Mouse (Mus musculus): ENCODE results near the gene Lrrc27. TPM values are rescaled to one million over a fixed set of nuclear protein-coding genes. Genes with fewer than 3 reads are reported as not detected.

Gene Lrrc27
- total and polyA plus RNA-seq, 3 experiments: 0.54 to 1.3 TPM; not detected in 1

DNA sequence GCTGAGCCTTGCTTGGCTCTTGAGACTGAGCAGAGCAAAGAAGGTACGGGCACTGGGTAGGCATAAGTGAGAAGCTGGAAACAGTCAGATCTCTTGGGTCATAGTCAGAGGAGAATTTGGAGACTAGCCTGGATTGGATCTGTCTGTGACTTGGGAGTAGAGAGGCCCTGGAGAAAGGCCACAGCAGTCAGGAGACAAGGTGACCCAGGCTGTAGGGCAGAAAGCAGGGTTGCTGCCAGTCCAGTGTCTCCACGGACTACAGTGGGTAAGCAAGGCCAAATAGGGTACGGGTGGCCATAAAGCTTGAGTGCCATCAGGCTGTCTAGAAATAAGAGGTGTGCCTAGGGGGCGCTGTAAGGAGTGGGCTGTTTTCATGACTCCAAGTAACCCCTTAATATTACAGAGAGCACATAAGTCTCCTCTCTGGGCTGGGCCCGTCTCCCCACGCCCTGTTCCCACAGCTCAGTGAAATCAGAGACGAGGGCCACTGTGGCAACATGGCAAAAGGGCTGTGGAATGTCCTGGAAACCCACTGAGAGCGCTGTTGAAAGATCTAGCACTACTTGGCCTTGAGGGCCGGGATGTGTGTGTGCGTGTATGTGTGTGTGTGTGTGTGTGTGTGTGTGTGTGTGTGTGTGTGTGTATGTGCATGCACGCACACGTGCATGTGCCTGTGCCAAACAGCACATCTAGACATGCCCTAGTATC lies 23.0 kb downstream of the Lrrc27 start:
- DNase-seq (ENCODE audit: low read depth, low spot score): no peak
- no peak for TF ChIP-seq RAD21 (IDR thresholded peaks at IDR 0.05; ENCODE audit: low read depth, low read length)
- no peak overlapping the region for H3K9ac ChIP-seq (ENCODE audit: control insufficient read depth, low read depth, low read length, poor library complexity, severe bottlenecking)
- H3K27ac ChIP-seq (ENCODE audit: control insufficient read depth, low read depth, low read length): no peak overlapping the region
- no peaks in the 10 kb centered on the region for H3K9me3 ChIP-seq (replicated peaks; ENCODE audit: insufficient read depth, low read length)
- no peaks in the 10 kb centered on the region for H3K79me2 ChIP-seq (ENCODE audit: control insufficient read depth, insufficient read depth, low read length, poor library complexity)
- peaks cover 2 to 7% of the 10 kb centered on the region in 2 experiments; a peak in 3 of 4 replicates for H3K4me1 ChIP-seq (ENCODE audit: control insufficient read depth in 1 of 2, insufficient read depth in 2 of 2, low read length in 2 of 2)
- no peaks in the 10 kb centered on the region for H3K27me3 ChIP-seq (ENCODE audit: control insufficient read depth in 1 of 2, insufficient read depth in 2 of 2, low read length in 2 of 2)
- no peak overlapping the region for H3K4me3 ChIP-seq (ENCODE audit: control insufficient read depth in 1 of 2, insufficient read depth in 1 of 2, low read depth in 2 of 2, low read length in 2 of 2)
- H3K36me3 ChIP-seq (ENCODE audit: control insufficient read depth in 1 of 2, insufficient read depth in 2 of 2, low read length in 2 of 2): 0 out of 4 replicates have a peak, but pooled peaks cover 0 to 3% of the 10 kb centered on the region in 2 experiments

- no peak overlapping the region for H3K4me3 ChIP-seq (ENCODE audit: control insufficient read depth in 1 of 2, insufficient read depth in 1 of 2, low read depth in 2 of 2, low read length in 2 of 2)
- H3K4me1 ChIP-seq (ENCODE audit: control insufficient read depth in 1 of 2, insufficient read depth in 2 of 2, low read length in 2 of 2): peaks cover 2 to 7% of the 10 kb centered on the region in 2 experiments; a peak in 3 of 4 replicates
Observed at GRCm38 (mm10) chr7:139239432-139239831, 26.6 kb downstream of the Lrrc27 start.

GRCm38 (mm10) chr7:139246086-139246485 lies 33.3 kb downstream of the Lrrc27 start:
- H3K9me3 ChIP-seq (replicated peaks; ENCODE audit: insufficient read depth, low read length): no peaks in the 10 kb centered on the region
- H3K4me1 ChIP-seq (ENCODE audit: control insufficient read depth in 1 of 2, insufficient read depth in 2 of 2, low read length in 2 of 2): peaks cover 4 to 12% of the 10 kb centered on the region in 2 experiments; a peak in 3 of 4 replicates
- H3K27me3 ChIP-seq (ENCODE audit: control insufficient read depth in 1 of 2, insufficient read depth in 2 of 2, low read length in 2 of 2): no peaks in the 10 kb centered on the region; a peak in 2 of 4 replicates
- H3K9ac ChIP-seq (ENCODE audit: control insufficient read depth, low read depth, low read length, poor library complexity, severe bottlenecking): no peak overlapping the region
- TF ChIP-seq GATA1 (IDR thresholded peaks at IDR 0.05; ENCODE audit: low read depth, low read length) (no peak), RCOR1 (IDR thresholded peaks at IDR 0.05; ENCODE audit: low read depth, low read length) (no peak), POLR2AphosphoS5 (IDR thresholded peaks at IDR 0.05; ENCODE audit: borderline replicate concordance, low read depth, low read length) (no peak), ZNF384 (IDR thresholded peaks at IDR 0.05; ENCODE audit: low read depth, low read length) (no peak), E2F4 (IDR thresholded peaks at IDR 0.05; ENCODE audit: borderline replicate concordance, low read depth, low read length) (no peak), MAZ (IDR thresholded peaks at IDR 0.05; ENCODE audit: low read depth, low read length) (no peak), MAX (IDR thresholded peaks at IDR 0.05; ENCODE audit: low read length) (no peak), RAD21 (IDR thresholded peaks at IDR 0.05; ENCODE audit: low read depth, low read length) (no peak), MYC (IDR thresholded peaks at IDR 0.05; ENCODE audit: low read depth, low read length) (no peak), USF2 (IDR thresholded peaks at IDR 0.05; ENCODE audit: borderline replicate concordance in 1 of 2, insufficient read depth in 1 of 2, low read depth in 1 of 2, low read length in 2 of 2) (no peak), TCF12 (IDR thresholded peaks at IDR 0.05; ENCODE audit: low read depth, low read length) (no peak), ZKSCAN1 (IDR thresholded peaks at IDR 0.05; ENCODE audit: low read depth, low read length) (no peak), MYB (IDR thresholded peaks at IDR 0.05; ENCODE audit: low read depth, low read length) (no peak), NELFE (IDR thresholded peaks at IDR 0.05; ENCODE audit: low read depth, low read length) (no peak), EP300 (IDR thresholded peaks at IDR 0.05; ENCODE audit: low read depth in 1 of 2, low read length in 2 of 2) (no peak)
- no peak overlapping the region for H3K4me3 ChIP-seq (ENCODE audit: control insufficient read depth in 1 of 2, insufficient read depth in 1 of 2, low read depth in 2 of 2, low read length in 2 of 2)
- H3K79me2 ChIP-seq (ENCODE audit: control insufficient read depth, insufficient read depth, low read length, poor library complexity): peaks cover 7% of the 10 kb centered on the region; the same call in 1 of the 2 replicates
- H3K36me3 ChIP-seq (ENCODE audit: control insufficient read depth in 1 of 2, insufficient read depth in 2 of 2, low read length in 2 of 2): 0 out of 4 replicates have a peak, but pooled peaks cover 0 to 3% of the 10 kb centered on the region in 2 experiments
- DNase-seq (ENCODE audit: low read depth, low spot score): no peak
- H3K27ac ChIP-seq (ENCODE audit: control insufficient read depth, low read depth, low read length): no peak overlapping the region

More at GRCm38 (mm10) chr7:139239432-139239831, 26.6 kb downstream of the Lrrc27 start:
- Histone ChIP-seq H3K27ac (ENCODE audit: control insufficient read depth, low read depth, low read length) (no peak overlapping the region), H3K9me3 (replicated peaks; ENCODE audit: insufficient read depth, low read length) (no peaks in the 10 kb centered on the region), H3K79me2 (ENCODE audit: control insufficient read depth, insufficient read depth, low read length, poor library complexity) (no peaks in the 10 kb centered on the region), H3K36me3 (ENCODE audit: control insufficient read depth in 1 of 2, insufficient read depth in 2 of 2, low read length in 2 of 2) (0 out of 4 replicates have a peak, but pooled peaks cover 0 to 3% of the 10 kb centered on the region in 2 experiments), H3K27me3 (ENCODE audit: control insufficient read depth in 1 of 2, insufficient read depth in 2 of 2, low read length in 2 of 2) (no peaks in the 10 kb centered on the region; a peak in 2 of 4 replicates), H3K9ac (ENCODE audit: control insufficient read depth, low read depth, low read length, poor library complexity, severe bottlenecking) (no peak overlapping the region)
- peak; percentile 31 for DNase-seq (ENCODE audit: low read depth, low spot score)
- TF ChIP-seq RCOR1 (IDR thresholded peaks at IDR 0.05; ENCODE audit: low read depth, low read length): no peak
- TF ChIP-seq RAD21 (IDR thresholded peaks at IDR 0.05; ENCODE audit: low read depth, low read length): no peak
- TF ChIP-seq ELF1 (IDR thresholded peaks at IDR 0.05; ENCODE audit: low read depth, low read length): no peak
- TF ChIP-seq GATA1 (IDR thresholded peaks at IDR 0.05; ENCODE audit: low read depth, low read length): no peak
- no peak for TF ChIP-seq TCF12 (IDR thresholded peaks at IDR 0.05; ENCODE audit: low read depth, low read length)
- no peak for TF ChIP-seq ZNF384 (IDR thresholded peaks at IDR 0.05; ENCODE audit: low read depth, low read length)
- no peak for TF ChIP-seq TBP (IDR thresholded peaks at IDR 0.05; ENCODE audit: low read depth, low read length)
- TF ChIP-seq KAT2A (conservative IDR thresholded peaks at IDR 0.05; ENCODE audit: low read depth, low read length): no peak
- no peak for TF ChIP-seq JUND (IDR thresholded peaks at IDR 0.05; ENCODE audit: low read depth, low read length)
- TF ChIP-seq POLR2A (IDR thresholded peaks at IDR 0.05; ENCODE audit: control insufficient read depth in 1 of 2, insufficient read depth in 1 of 2, low read depth in 1 of 2, low read length in 2 of 2, poor library complexity in 1 of 2): no peak
- no peak for TF ChIP-seq MYB (IDR thresholded peaks at IDR 0.05; ENCODE audit: low read depth, low read length)
- TF ChIP-seq USF1 (IDR thresholded peaks at IDR 0.05; ENCODE audit: low read depth, low read length): no peak
- TF ChIP-seq POLR2AphosphoS5 (IDR thresholded peaks at IDR 0.05; ENCODE audit: borderline replicate concordance, low read depth, low read length): no peak
- TF ChIP-seq ZKSCAN1 (IDR thresholded peaks at IDR 0.05; ENCODE audit: low read depth, low read length): no peak
- no peak for TF ChIP-seq BHLHE40 (IDR thresholded peaks at IDR 0.05; ENCODE audit: borderline replicate concordance, low read depth, low read length)
- TF ChIP-seq MAZ (IDR thresholded peaks at IDR 0.05; ENCODE audit: low read depth, low read length): no peak
- TF ChIP-seq HCFC1 (IDR thresholded peaks at IDR 0.05; ENCODE audit: low read depth, low read length): no peak

Measured in MEL (cell line).